Mouse (Mus musculus): ENCODE data around the gene Vmn2r77. TPM values are rescaled to one million over a fixed set of nuclear protein-coding genes. Genes with fewer than 3 reads are reported as not detected.

Gene Vmn2r77
- polyA plus RNA-seq, 1 experiment from 2014 or later, result not detected

Other genes starting within 250 kb of the Vmn2r77 start
- gene Olfr295, start 211.2 kb upstream of the Vmn2r77 start, polyA plus RNA-seq (2014; fragmentation: Nextera tagmentation; extraction: Ambion mirVana), result not detected in 2 replicates
- gene Olfr294, start 178.4 kb upstream of the Vmn2r77 start, polyA plus RNA-seq (2014; fragmentation: Nextera tagmentation; extraction: Ambion mirVana), result not detected in 2 replicates
- not detected in 2 replicates for gene Olfr293, start 146.0 kb upstream of the Vmn2r77 start, polyA plus RNA-seq (2014; fragmentation: Nextera tagmentation; extraction: Ambion mirVana)
- not detected in 2 replicates for gene Olfr292, start 106.7 kb upstream of the Vmn2r77 start, polyA plus RNA-seq (2014; fragmentation: Nextera tagmentation; extraction: Ambion mirVana)
- 0.12 and 0.13 TPM in 2 replicates for gene Folh1, start 19.1 kb upstream of the Vmn2r77 start, polyA plus RNA-seq (2014; fragmentation: Nextera tagmentation; extraction: Ambion mirVana)
- not detected in 2 replicates for gene Vmn2r78, start 120.1 kb downstream of the Vmn2r77 start, polyA plus RNA-seq (2014; fragmentation: Nextera tagmentation; extraction: Ambion mirVana)
- gene Vmn2r79, start 201.1 kb downstream of the Vmn2r77 start, polyA plus RNA-seq (2014; fragmentation: Nextera tagmentation; extraction: Ambion mirVana), result not detected in 2 replicates